In genomic region chr3:68646387-68647130, GRCm38 (mm10) we compare ENCODE assay signal across 9 mouse cellular contexts. TPM values are rescaled to one million over a fixed set of nuclear protein-coding genes. Genes with fewer than 3 reads are reported as not detected.
DNase-seq lines count a peak whose midpoint lies in the region; ATAC-seq lines count a peak whose summit lies in the region.
"Had no signal": no experiment of that assay in that cellular context is flagged by ENCODE, and none has a peak within 500 bp of the region (broad histone marks: within the 10 kb centered on the region; RNA-seq: fewer than 3 reads in every experiment).

No protein-coding gene starts in this region.

- no peak overlapping the region for H3K9ac ChIP-seq in intestine, embryonic 15.5 days
- H3K9ac ChIP-seq: heart, embryonic 13.5 days had no signal

- peak; percentile 42 for DNase-seq in layer of hippocampus, adult 9-11 months
- no peak for DNase-seq in layer of hippocampus, postnatal 36 days
- DNase-seq in NIH3T3 (ENCODE audit: low read depth) = peak; percentile 57
- peak; percentile 58 for DNase-seq in induced T-regulatory cell, adult 2 months (ENCODE audit: low read depth)
- peak; percentile 31 to 67 for DNase-seq in spleen, postnatal 4 days (ENCODE audit: low spot score in 2 of 2)
- no peak for DNase-seq in layer of hippocampus, postnatal 14 days (ENCODE audit: low spot score in 2 of 2)

- H3K27me3 ChIP-seq in intestine, embryonic 15.5 days (replicated peaks) = no peaks in the 10 kb centered on the region
- H3K27me3 ChIP-seq: heart, embryonic 13.5 days had no signal

- H3K36me3 ChIP-seq in intestine, embryonic 15.5 days = no peaks in the 10 kb centered on the region
- H3K36me3 ChIP-seq: heart, embryonic 13.5 days had no signal

- no peaks in the 10 kb centered on the region for H3K4me1 ChIP-seq in intestine, embryonic 15.5 days (replicated peaks)
- H3K4me1 ChIP-seq: heart, embryonic 13.5 days had no signal

- ATAC-seq in cerebellum, adult (ENCODE audit: insufficient number of reproducible peaks, low FRiP score, low TSS enrichment) = no peak
- no peak for ATAC-seq in intestine, embryonic 15.5 days

- 80% methylated on average over 6 of the region's 6 CpGs for WGBS in intestine, embryonic 15.5 days

- no peak overlapping the region for H3K27ac ChIP-seq in intestine, embryonic 15.5 days
- H3K27ac ChIP-seq: heart, embryonic 13.5 days had no signal

- no peaks in the 10 kb centered on the region for H3K9me3 ChIP-seq in intestine, embryonic 15.5 days
- H3K9me3 ChIP-seq: heart, embryonic 13.5 days had no signal

- no peak overlapping the region for H3K4me2 ChIP-seq in intestine, embryonic 15.5 days (replicated peaks)
- H3K4me2 ChIP-seq: heart, embryonic 13.5 days had no signal

- no peak overlapping the region for H3K4me3 ChIP-seq in intestine, embryonic 15.5 days (replicated peaks)
- H3K4me3 ChIP-seq: heart, embryonic 13.5 days had no signal

RNA-seq across cellular contexts. Expression of gene Il12a, which starts 43.9 kb away (rescaled TPM):
- under 1 TPM; 0.40 to 0.55 TPM for total RNA-seq in layer of hippocampus, postnatal 36 days (2021)
- total RNA-seq in layer of hippocampus, postnatal 14 days (2021) = under 1 TPM; 0.50 to 0.51 TPM
- polyA plus RNA-seq in intestine, embryonic 15.5 days (2015; fragmentation: Nextera tagmentation; extraction: Ambion mirVana) = not detected in 2 replicates
- polyA plus RNA-seq: heart, embryonic 13.5 days had no signal

Comparison
In these comparisons a context has a peak if more than half of its experiments do, and no peak if none do; other contexts are left out.
1. DNase-seq: peak in layer of hippocampus, adult 9-11 months (single experiment), NIH3T3 (single experiment), induced T-regulatory cell, adult 2 months (single experiment) and spleen, postnatal 4 days (2 of 2); none in layer of hippocampus, postnatal 36 days (0 of 2) and layer of hippocampus, postnatal 14 days (0 of 2).